Mouse (Mus musculus) neural tube, postnatal 0 days (tissue): ENCODE results near the gene Krt27. TPM values are rescaled to one million over a fixed set of nuclear protein-coding genes. Genes with fewer than 3 reads are reported as not detected.

Source experiments
- polyA plus RNA-seq: library from polyadenylated mRNA; unstranded; fragments of >200 nt; fragmentation: Nextera tagmentation; extraction: Ambion mirVana; gene quantifications from 2 replicates; pipeline ENCODE4 v1.2.1, GENCODE M21; 2015

Krt27 gene
- polyA plus RNA-seq, result 0.43 and 0.71 TPM in 2 replicates

GRCm38 (mm10) chr11:99351004-99351403 is at the start of gene Krt27:
Krt27 (minus strand) TSS chr11:99351104.

GRCm38 (mm10) chr11:99389264-99389663 is 38.4 kb upstream of the Krt27 start, which contains the start of gene Krt10:
Krt10 (minus strand) TSS chr11:99389364.

GRCm38 (mm10) chr11:99374803-99375202 is 23.9 kb upstream of the Krt27 start, which contains the start of gene Krt28:
Krt28 (minus strand) TSS chr11:99374903.

GRCm38 (mm10) chr11:99337866-99338265 is 13.0 kb downstream of the Krt27 start, which contains the start of gene Krt26:
Krt26 (minus strand) TSS chr11:99337966.

GRCm38 (mm10) chr11:99322851-99323250 is 28.1 kb downstream of the Krt27 start, which contains the start of gene Krt25:
Krt25 (minus strand) TSS chr11:99322951.

Other genes starting within 250 kb of the Krt27 start
- gene Ccr7, start 196.0 kb downstream of the Krt27 start, polyA plus RNA-seq, result not detected in 2 replicates
- 120 and 139 TPM in 2 replicates for gene Smarce1, start 120.1 kb downstream of the Krt27 start, polyA plus RNA-seq
- 14.1 and 15.5 TPM in 2 replicates for gene Krt222, start 107.0 kb downstream of the Krt27 start, polyA plus RNA-seq
- 0.13 TPM in 1 of 2 replicates, not detected in the other for gene Krt24, start 65.8 kb downstream of the Krt27 start, polyA plus RNA-seq
- 1.7 and 1.8 TPM in 2 replicates for gene Krt25, start 28.2 kb downstream of the Krt27 start, polyA plus RNA-seq
- 0.30 and 0.69 TPM in 2 replicates for gene Krt26, start 13.1 kb downstream of the Krt27 start, polyA plus RNA-seq
- 0.45 and 0.55 TPM in 2 replicates for gene Krt28, start 23.8 kb upstream of the Krt27 start, polyA plus RNA-seq
- 37.8 and 38.5 TPM in 2 replicates for gene Krt10, start 38.3 kb upstream of the Krt27 start, polyA plus RNA-seq
- 0.21 and 0.27 TPM in 2 replicates for gene Krt12, start 71.2 kb upstream of the Krt27 start, polyA plus RNA-seq
- 0.08 and 0.19 TPM in 2 replicates for gene Krt20, start 87.0 kb upstream of the Krt27 start, polyA plus RNA-seq
- gene Krt23, start 142.0 kb upstream of the Krt27 start, polyA plus RNA-seq, result 0.33 and 0.57 TPM in 2 replicates
- not detected in 2 replicates for gene Krt39, start 170.2 kb upstream of the Krt27 start, polyA plus RNA-seq
- not detected in 2 replicates for gene Krt40, start 192.1 kb upstream of the Krt27 start, polyA plus RNA-seq
- gene Krtap3-3, start 199.8 kb upstream of the Krt27 start, polyA plus RNA-seq, result not detected in 2 replicates
- gene Krtap3-2, start 205.7 kb upstream of the Krt27 start, polyA plus RNA-seq, result not detected in 2 replicates
- gene Gm11939, start 208.4 kb upstream of the Krt27 start, polyA plus RNA-seq, result not detected in 2 replicates
- not detected in 2 replicates for gene Krtap3-1, start 215.5 kb upstream of the Krt27 start, polyA plus RNA-seq
- not detected in 2 replicates for gene Krtap1-5, start 229.9 kb upstream of the Krt27 start, polyA plus RNA-seq
- not detected in 2 replicates for gene Krtap1-4, start 232.6 kb upstream of the Krt27 start, polyA plus RNA-seq
- gene Krtap1-3, start 240.2 kb upstream of the Krt27 start, polyA plus RNA-seq, result not detected in 2 replicates
- not detected in 2 replicates for gene Krtap9-3, start 247.0 kb upstream of the Krt27 start, polyA plus RNA-seq